Mouse (Mus musculus): ENCODE data around the gene Snx33.

DNA sequence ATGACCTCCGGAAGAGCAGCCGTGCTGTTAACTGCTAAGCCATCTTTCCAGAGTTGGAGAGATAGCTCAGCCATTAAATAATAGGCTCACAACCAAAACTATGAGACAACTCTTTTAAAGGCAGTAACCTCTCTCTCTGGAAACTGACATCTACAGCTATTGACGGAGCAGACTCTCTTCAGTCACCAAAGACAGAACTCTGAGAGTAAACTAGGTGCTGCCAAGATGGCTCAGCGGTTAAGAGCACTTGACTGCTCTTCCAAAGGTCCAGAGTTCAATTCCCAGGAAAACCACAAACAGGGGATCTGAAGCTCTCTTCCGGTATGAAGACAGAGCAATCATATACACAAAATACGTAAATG lies 8.7 kb upstream of the Snx33 start:
- TF ChIP-seq CTCF (IDR thresholded peaks at IDR 0.05; ENCODE audit: low read depth, low read length) (no peak), POLR2A (IDR thresholded peaks at IDR 0.05; ENCODE audit: extremely low read depth, insufficient read depth, low read length) (no peak)

All from liver, adult 2 months (tissue).